Mouse (Mus musculus): ENCODE data around the gene Kcnh2. TPM values are rescaled to one million over a fixed set of nuclear protein-coding genes. Genes with fewer than 3 reads are reported as not detected.

The Kcnh2 gene
- polyA plus RNA-seq, 1 experiment from 2014 or later = 5.5 TPM

- no peak overlapping the region for H3K27ac ChIP-seq (ENCODE audit: low read depth)
- DNase-seq (no peak), ATAC-seq (ENCODE audit: insufficient read depth) (no peak)
- TF ChIP-seq CTCF (IDR thresholded peaks at IDR 0.05; ENCODE audit: low read depth) = no peak
- H3K36me3 ChIP-seq (ENCODE audit: insufficient read depth) = no peaks in the 10 kb centered on the region
- H3K4me2 ChIP-seq = no peak overlapping the region
- no peak overlapping the region for H3K4me3 ChIP-seq (ENCODE audit: low read depth, low read length)
- no peaks in the 10 kb centered on the region for H3K4me1 ChIP-seq (ENCODE audit: insufficient read depth)
- no peaks in the 10 kb centered on the region for H3K9me3 ChIP-seq (ENCODE audit: low read depth, low read length)
- WGBS = 63% methylated on average over 2 of the region's 2 CpGs
- H3K9ac ChIP-seq = no peak overlapping the region
- H3K27me3 ChIP-seq (ENCODE audit: insufficient read depth, low read length) = no peaks in the 10 kb centered on the region
These were observed 27.3 kb upstream of the Kcnh2 start for GRCm38 (mm10) chr5:24378700-24379099.

DNA sequence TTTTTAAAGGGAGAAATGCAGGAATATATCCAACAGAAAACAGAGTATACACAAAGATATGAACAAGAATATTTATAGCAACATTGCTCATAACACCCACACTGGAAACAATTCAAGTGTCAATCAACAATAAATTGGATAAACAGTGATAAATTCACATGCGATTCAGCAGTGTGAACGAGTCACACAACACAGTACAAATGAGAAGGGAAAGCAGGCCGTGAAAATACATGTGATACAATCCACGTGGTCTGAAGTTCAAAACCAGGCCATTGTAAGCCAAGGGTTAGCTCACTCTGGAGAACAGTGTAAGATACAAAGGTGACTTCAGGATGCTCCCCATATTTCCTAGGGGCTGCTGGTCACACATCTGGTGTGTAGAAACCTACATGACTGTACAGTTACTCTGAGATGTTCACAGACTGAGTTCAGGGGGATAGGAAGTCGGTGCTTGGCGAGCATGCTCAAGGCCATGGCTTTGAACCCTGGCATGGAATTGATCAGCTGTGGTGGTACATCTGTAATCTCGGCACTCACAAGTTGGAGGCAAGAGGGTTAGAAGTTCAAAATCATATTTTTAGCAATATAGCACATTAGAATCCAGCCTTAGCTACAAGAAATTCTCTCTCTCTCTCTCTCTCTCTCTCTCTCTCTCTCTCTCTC, 23.4 kb upstream of the Kcnh2 start:
- Histone ChIP-seq H3K36me3 (ENCODE audit: insufficient read depth) (no peaks in the 10 kb centered on the region), H3K9me3 (ENCODE audit: low read depth, low read length) (no peaks in the 10 kb centered on the region), H3K4me1 (ENCODE audit: insufficient read depth) (no peaks in the 10 kb centered on the region), H3K9ac (no peak overlapping the region), H3K27ac (ENCODE audit: low read depth) (no peak overlapping the region), H3K4me3 (ENCODE audit: low read depth, low read length) (no peak overlapping the region), H3K27me3 (ENCODE audit: insufficient read depth, low read length) (no peaks in the 10 kb centered on the region), H3K4me2 (no peak overlapping the region)
- no peak for ATAC-seq (ENCODE audit: insufficient read depth)
- TF ChIP-seq CTCF (IDR thresholded peaks at IDR 0.05; ENCODE audit: low read depth) = no peak
- no peak for DNase-seq
- WGBS = 64% methylated on average over 7 of the region's 7 CpGs

DNA sequence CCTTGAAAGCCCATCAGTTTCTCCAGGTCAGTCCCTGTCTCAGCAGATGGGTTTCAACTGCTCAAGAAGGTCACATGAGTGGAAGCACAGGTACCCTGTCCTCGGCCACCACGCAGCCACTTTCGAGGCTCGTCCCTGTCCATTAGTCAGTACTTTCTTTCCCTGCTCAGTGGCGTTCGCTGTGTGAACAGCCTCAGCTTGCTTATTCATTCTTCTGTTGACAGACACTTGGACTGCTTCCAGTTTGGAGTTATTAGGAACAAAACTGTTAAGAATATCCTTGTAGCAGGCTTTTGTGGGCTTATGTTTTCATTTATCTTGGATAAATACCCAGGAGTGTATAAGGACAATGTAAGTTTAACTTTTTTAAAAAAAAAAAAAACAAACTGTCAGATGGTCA, 22.8 kb upstream of the Kcnh2 start:
- H3K36me3 ChIP-seq (ENCODE audit: insufficient read depth) = no peaks in the 10 kb centered on the region
- no peaks in the 10 kb centered on the region for H3K4me1 ChIP-seq (ENCODE audit: insufficient read depth)
- no peak overlapping the region for H3K4me2 ChIP-seq
- WGBS = 20% methylated on average over 6 of the region's 6 CpGs
- H3K27ac ChIP-seq (ENCODE audit: low read depth) = no peak overlapping the region
- H3K4me3 ChIP-seq (ENCODE audit: low read depth, low read length) = no peak overlapping the region
- no peak for ATAC-seq (ENCODE audit: insufficient read depth)
- TF ChIP-seq CTCF (IDR thresholded peaks at IDR 0.05; ENCODE audit: low read depth) = no peak
- no peaks in the 10 kb centered on the region for H3K9me3 ChIP-seq (ENCODE audit: low read depth, low read length)
- no peak overlapping the region for H3K9ac ChIP-seq
- H3K27me3 ChIP-seq (ENCODE audit: insufficient read depth, low read length) = no peaks in the 10 kb centered on the region
- peak; percentile 86 for DNase-seq

- Histone ChIP-seq H3K4me2 (no peak overlapping the region), H3K9ac (no peak overlapping the region), H3K36me3 (ENCODE audit: insufficient read depth) (no peaks in the 10 kb centered on the region), H3K4me1 (ENCODE audit: insufficient read depth) (no peaks in the 10 kb centered on the region), H3K4me3 (ENCODE audit: low read depth, low read length) (no peak overlapping the region), H3K27me3 (ENCODE audit: insufficient read depth, low read length) (no peaks in the 10 kb centered on the region), H3K27ac (ENCODE audit: low read depth) (no peak overlapping the region), H3K9me3 (ENCODE audit: low read depth, low read length) (no peaks in the 10 kb centered on the region)
- no peak for DNase-seq
- TF ChIP-seq CTCF (IDR thresholded peaks at IDR 0.05; ENCODE audit: low read depth) = no peak
- WGBS = 70% methylated on average over 5 of the region's 5 CpGs
- no peak for ATAC-seq (ENCODE audit: insufficient read depth)
These were observed 22.4 kb upstream of the Kcnh2 start for GRCm38 (mm10) chr5:24373807-24374206.

- no peaks in the 10 kb centered on the region for H3K9me3 ChIP-seq (ENCODE audit: low read depth, low read length)
- DNase-seq = no peak
- no peak for ATAC-seq (ENCODE audit: insufficient read depth)
- no peak overlapping the region for H3K4me3 ChIP-seq (ENCODE audit: low read depth, low read length)
- H3K4me1 ChIP-seq (ENCODE audit: insufficient read depth) = no peaks in the 10 kb centered on the region
- no peak for TF ChIP-seq CTCF (IDR thresholded peaks at IDR 0.05; ENCODE audit: low read depth)
- no peak overlapping the region for H3K27ac ChIP-seq (ENCODE audit: low read depth)
- WGBS = 77% methylated on average over 9 of the region's 9 CpGs
- H3K36me3 ChIP-seq (ENCODE audit: insufficient read depth) = no peaks in the 10 kb centered on the region
- no peak overlapping the region for H3K4me2 ChIP-seq
- no peak overlapping the region for H3K9ac ChIP-seq
- no peaks in the 10 kb centered on the region for H3K27me3 ChIP-seq (ENCODE audit: insufficient read depth, low read length)
These were observed 18.4 kb upstream of the Kcnh2 start for GRCm38 (mm10) chr5:24369767-24370166.

- no peaks in the 10 kb centered on the region for H3K36me3 ChIP-seq (ENCODE audit: insufficient read depth)
- ATAC-seq (ENCODE audit: insufficient read depth) (no peak), DNase-seq (no peak)
- TF ChIP-seq CTCF (IDR thresholded peaks at IDR 0.05; ENCODE audit: low read depth) = no peak
- no peak overlapping the region for H3K4me3 ChIP-seq (ENCODE audit: low read depth, low read length)
- no peaks in the 10 kb centered on the region for H3K27me3 ChIP-seq (ENCODE audit: insufficient read depth, low read length)
- no peak overlapping the region for H3K9ac ChIP-seq
- H3K27ac ChIP-seq (ENCODE audit: low read depth) = no peak overlapping the region
- 81% methylated on average over 9 of the region's 9 CpGs for WGBS
- H3K9me3 ChIP-seq (ENCODE audit: low read depth, low read length) = no peaks in the 10 kb centered on the region
- peak overlapping the region; percentile 46; the same call in 1 of the 2 replicates for H3K4me2 ChIP-seq
- H3K4me1 ChIP-seq (ENCODE audit: insufficient read depth) = no peaks in the 10 kb centered on the region
These were observed 15.0 kb upstream of the Kcnh2 start for GRCm38 (mm10) chr5:24366426-24366825.

DNA sequence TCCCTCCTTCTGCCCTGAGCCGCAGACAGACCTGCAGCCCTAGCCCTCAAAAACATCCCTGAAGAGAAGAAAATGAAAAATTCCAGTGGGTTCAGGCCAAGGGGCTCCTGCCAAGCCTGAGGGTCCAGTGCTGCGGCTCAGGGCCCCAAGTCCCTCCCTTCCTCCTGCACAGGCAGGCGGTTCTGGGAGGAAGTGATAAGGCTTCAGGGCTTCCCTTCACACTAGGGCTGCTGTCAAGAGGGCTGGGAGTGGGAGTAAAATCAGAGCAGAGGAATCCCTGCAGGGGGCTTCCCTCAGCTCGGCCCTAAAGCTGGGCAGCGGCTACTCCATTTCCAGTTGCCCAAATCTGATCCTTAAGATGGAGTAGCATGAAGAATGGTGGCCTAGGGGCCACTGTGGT, 14.1 kb upstream of the Kcnh2 start:
- no peaks in the 10 kb centered on the region for H3K27me3 ChIP-seq (ENCODE audit: insufficient read depth, low read length)
- peak overlapping the region; percentile 46 for H3K4me2 ChIP-seq
- 17% methylated on average over 5 of the region's 5 CpGs for WGBS
- no peak for TF ChIP-seq CTCF (IDR thresholded peaks at IDR 0.05; ENCODE audit: low read depth)
- H3K36me3 ChIP-seq (ENCODE audit: insufficient read depth) = no peaks in the 10 kb centered on the region
- DNase-seq (peak; percentile 34), ATAC-seq (ENCODE audit: insufficient read depth) (peak; percentile 33; the same call in 1 of the 2 replicates)
- H3K4me1 ChIP-seq (ENCODE audit: insufficient read depth) = no peaks in the 10 kb centered on the region
- peak overlapping the region; percentile 19; the same call in 1 of the 2 replicates for H3K27ac ChIP-seq (ENCODE audit: low read depth)
- H3K4me3 ChIP-seq (ENCODE audit: low read depth, low read length) = peak overlapping the region; percentile 23; the same call in 1 of the 2 replicates
- H3K9ac ChIP-seq = no peak overlapping the region
- no peaks in the 10 kb centered on the region for H3K9me3 ChIP-seq (ENCODE audit: low read depth, low read length)

Data from lung, embryonic 14.5 days (tissue).